Mouse (Mus musculus) Muller cell, postnatal 12 days (primary cell): Measurements from ENCODE around the gene Gpr4.

Experiments used
- DNase-seq: peaks from one replicate; pipeline ENCODE4 v3.0.0-alpha.2; 2015; ENCODE audit errors: inconsistent ontology term

The Gpr4 gene

DNA sequence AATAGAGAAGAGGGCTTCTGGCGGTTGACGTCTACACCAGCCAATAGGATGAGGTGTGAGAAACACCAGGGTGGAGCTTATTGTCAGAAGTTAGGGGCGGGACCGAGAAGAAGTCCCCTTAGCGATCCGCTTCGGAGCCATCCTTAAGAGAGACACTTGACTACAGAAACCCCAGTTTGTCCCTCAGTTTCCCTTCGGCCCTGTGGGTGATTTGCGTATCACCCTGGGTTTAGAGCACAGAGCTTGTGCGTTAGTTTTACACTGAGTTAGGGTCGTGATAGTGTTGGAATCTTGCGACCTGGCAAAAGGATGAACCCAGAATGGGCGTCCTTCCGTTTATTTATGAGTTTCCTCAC is 16.4 kb downstream of the Gpr4 start:
- DNase-seq: no peak

DNA sequence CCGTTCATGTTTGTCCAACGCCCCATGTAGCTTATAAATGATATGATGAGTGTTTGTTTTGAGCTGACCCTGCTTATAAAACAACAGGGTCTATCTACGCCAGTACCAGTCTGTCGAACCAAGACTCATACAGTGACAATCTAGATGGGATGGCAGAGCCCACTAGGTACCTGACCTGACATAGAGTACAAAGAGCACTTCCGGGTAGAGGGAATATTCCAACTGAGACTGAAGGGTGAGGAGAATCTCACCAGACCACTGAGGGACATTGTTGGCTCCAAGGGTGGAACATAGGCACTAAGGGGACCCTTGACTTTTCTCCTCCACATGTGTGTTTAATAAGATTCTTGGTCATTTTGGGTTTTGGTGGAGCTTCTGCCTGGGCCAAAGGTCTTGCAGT is 17.1 kb downstream of the Gpr4 start:
- DNase-seq: no peak

DNA sequence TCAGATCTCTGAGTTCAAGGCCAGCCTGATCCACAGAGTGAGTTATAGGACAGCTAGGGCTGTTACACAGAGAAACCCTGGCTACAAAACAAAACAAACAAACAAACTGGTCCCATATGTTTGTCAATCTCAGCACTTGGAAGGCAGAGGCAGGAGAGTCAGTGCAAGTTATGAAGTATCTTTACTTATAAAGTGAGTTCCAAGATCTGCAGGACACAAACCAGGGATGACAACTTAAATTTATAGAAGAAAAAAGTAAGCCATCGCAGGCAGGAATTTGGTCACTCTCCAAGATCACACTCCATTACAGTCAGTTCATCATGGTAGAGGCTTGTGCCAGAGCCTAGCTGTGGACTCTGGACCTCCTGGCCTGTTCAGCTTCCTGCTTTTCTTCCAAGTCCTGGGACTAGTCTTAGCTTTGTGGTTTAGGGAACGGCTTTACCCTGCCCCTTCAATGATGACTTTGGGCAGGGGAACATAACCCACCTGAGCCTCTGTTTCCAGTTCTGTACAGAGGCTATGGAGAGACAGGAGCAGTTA is 17.8 kb downstream of the Gpr4 start:
- DNase-seq: no peak

DNA sequence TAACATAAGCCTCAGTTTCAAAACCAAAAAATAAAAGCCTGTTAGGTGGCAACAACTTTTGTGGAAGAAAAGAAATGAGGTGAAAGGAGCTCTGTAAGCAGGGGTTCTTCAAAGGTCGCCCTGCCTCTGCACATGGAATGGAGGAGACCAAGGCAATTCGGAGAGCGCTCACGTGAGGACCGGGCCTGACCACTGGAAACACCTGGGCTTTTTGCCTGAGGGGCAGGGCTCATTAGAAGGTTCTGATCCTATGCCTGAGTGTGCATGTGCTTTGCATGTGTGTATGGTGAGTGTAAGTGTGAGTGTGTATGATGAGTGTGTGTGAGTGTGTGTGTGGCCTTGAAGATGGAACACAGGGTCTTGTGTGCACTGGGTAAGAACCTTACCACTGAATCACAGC is 18.6 kb downstream of the Gpr4 start:
- DNase-seq: no peak

- no peak for DNase-seq
Measured at GRCm38 (mm10) chr7:19231849-19232248, 19.5 kb downstream of the Gpr4 start.

- DNase-seq: no peak
Measured at GRCm38 (mm10) chr7:19234652-19235051, 22.3 kb downstream of the Gpr4 start.

DNA sequence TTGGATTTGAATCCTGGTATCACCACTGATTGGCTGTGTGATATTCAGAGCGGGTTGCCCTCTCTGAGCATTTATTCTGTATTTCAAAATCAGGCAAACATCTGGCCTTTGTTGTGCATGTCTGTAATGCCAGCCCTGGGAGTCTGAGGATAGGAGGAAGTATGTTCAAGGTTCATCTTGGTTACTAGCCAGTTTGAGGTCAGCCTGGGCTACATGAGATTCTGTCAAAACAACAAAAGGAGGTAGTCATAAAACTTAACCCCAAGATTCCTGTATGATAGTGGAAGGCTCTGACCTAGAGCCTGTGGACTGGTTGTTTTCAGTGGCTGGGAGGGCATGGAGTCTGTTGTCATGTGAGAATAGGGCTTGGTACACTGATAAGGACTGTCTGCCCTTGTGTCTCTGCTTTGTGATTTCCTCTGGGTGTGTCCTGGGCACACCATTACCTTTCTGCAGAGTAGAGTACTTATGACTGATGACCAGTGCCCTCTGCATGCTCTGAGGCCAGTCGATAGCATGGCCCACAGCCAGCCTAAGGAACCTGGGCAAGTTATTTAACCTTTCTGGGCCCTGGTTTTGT is 22.8 kb downstream of the Gpr4 start:
- DNase-seq: no peak

GRCm38 (mm10) chr7:19236411-19236810 is 24.1 kb downstream of the Gpr4 start:
- peak; percentile 57 for DNase-seq

- DNase-seq: no peak
Measured at GRCm38 (mm10) chr7:19238344-19238743, 26.0 kb downstream of the Gpr4 start.

GRCm38 (mm10) chr7:19239423-19239822 is 27.1 kb downstream of the Gpr4 start:
- peak; percentile 71 for DNase-seq

GRCm38 (mm10) chr7:19239986-19240385 is 27.6 kb downstream of the Gpr4 start:
- DNase-seq: no peak

- DNase-seq: no peak
Measured at GRCm38 (mm10) chr7:19240905-19241463, 28.6 kb downstream of the Gpr4 start.

DNA sequence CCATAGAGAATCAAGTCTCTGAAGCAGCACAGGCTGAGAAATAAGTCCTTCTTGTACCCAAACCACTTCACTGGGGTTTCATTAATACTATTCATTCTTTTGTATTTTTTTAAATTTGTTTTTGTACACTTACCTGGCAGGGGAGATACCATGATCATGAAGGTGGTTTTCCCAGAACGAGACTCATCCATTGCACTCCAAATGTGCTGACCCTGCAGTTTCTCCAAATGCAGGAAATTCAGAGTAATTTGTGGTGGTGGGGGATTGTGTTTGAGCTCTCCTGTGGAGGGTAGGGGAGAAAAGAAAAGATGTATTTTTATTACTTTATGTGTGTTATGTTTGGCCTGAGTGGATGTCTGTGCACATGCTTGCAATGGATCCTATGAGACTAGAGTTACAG is 29.7 kb downstream of the Gpr4 start:
- DNase-seq: no peak

DNA sequence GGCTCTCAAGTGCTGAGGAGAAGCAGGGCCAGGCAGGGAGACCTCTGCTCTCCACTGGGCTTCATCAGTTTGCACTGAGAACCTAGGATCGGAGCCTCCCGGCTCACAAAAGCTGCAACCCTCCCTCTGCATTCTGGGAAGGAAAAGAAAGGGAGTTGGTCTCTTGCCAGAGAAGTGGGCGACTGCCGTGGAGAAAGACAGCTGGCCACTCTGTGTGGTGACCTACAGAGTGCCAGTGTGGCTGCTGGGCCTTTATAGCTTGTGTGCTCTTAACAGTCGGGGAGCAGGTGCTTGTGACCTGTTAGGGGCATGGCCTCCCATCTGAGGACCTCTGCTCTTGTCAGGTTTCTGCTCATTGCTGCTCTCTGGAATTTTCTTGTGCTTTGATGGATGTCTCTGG is 31.5 kb downstream of the Gpr4 start:
- DNase-seq: no peak

GRCm38 (mm10) chr7:19245083-19245482 is 32.7 kb downstream of the Gpr4 start:
- DNase-seq: no peak

GRCm38 (mm10) chr7:19246855-19247254 is 34.5 kb downstream of the Gpr4 start:
- no peak for DNase-seq

DNA sequence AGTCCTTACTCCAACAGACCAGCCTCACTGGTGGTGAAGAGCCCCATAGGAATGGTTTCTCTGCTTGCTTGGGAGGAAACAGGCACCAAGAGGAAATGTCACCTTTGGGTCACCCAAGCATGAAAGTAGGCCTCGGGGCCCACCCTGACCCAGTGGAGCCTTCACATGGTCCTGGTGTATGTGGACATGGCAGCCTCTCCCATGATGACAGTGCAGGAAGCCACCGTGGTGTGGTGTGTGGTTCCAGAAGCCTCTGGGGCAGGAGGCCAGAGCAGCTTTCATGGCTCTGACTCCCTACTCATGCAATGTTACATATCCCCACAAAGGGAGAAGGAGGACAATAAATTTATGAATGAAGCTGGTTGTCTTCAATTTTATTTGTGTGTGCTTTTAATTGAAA is 35.2 kb downstream of the Gpr4 start:
- DNase-seq: no peak

DNA sequence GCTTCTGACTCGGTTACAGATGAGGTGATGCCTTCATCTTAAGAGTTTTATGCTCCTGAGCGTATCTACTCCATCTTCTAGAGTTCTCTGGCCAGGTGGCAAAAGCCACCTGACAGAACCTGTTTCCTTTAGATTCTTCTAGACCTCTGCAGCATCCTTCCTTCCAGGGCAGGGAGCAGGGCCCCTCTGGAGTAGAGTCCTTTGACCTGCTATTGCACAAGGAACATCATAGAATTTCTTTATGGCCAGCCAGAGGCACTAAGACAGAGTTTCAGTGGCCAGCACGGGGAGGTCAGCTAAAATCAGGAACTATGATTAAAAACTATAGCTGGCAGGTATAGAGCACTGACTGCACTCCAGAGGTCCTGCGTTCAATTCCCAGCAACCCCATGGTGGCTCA is 39.7 kb downstream of the Gpr4 start:
- DNase-seq: no peak

GRCm38 (mm10) chr7:19253437-19253836 is 41.1 kb downstream of the Gpr4 start:
- DNase-seq: no peak

- DNase-seq: no peak
Measured at GRCm38 (mm10) chr7:19255395-19255794, 43.1 kb downstream of the Gpr4 start.

DNA sequence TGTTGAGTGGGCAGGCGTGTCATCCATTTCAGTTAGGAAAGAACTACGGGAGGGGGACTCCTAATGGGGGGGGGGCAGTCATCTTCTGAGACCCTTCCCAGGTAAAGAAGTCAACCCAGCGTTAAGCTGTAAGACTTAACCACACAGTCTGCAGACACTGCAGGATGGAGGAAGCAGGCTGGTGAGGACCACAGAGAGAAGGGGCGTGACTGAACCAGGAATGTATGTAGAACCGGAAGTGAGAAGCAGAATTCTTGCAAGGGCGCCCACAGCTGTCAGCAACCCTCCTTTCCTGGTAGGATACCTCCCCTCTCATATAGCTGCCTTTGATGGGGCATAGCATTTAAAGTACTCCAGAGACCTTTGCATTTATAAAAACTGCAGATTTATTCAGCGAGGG is 44.2 kb downstream of the Gpr4 start:
- no peak for DNase-seq

DNA sequence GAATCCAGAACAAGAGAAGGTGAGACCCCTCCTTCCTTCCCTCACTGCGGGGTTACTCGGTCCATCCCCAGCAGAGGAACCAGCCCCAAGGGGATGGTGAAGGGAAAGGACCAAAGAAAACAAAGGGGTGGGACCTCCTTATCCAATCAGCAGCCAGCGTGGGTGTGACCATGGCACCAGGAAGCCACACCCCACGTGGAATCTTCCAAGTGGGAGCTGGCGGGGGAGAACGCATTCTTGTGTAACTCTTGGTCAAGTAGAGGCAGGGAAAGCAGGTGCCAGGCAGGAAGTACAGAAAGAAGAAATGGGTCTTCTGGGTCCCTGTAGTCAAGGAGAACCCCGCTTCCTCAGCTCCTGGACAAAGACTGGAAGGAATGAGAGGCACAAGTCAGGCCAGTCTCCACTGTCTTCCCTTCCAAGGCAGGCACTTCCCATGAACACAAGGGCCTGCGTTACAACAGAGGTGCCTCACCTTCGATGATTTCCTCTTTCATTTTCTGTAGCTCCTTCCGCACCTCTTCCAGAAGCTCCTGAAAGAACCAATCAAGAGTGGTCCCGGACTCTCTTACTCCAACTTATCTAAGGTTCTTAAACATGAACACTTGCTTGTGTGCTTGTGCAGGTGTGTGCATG is 45.2 kb downstream of the Gpr4 start:
- DNase-seq: peak; percentile 77

- DNase-seq: no peak
Measured at GRCm38 (mm10) chr7:19258336-19258735, 46.0 kb downstream of the Gpr4 start.
